Mouse (Mus musculus): Measurements from ENCODE around the gene Cacnb1.

Gene Cacnb1

DNA sequence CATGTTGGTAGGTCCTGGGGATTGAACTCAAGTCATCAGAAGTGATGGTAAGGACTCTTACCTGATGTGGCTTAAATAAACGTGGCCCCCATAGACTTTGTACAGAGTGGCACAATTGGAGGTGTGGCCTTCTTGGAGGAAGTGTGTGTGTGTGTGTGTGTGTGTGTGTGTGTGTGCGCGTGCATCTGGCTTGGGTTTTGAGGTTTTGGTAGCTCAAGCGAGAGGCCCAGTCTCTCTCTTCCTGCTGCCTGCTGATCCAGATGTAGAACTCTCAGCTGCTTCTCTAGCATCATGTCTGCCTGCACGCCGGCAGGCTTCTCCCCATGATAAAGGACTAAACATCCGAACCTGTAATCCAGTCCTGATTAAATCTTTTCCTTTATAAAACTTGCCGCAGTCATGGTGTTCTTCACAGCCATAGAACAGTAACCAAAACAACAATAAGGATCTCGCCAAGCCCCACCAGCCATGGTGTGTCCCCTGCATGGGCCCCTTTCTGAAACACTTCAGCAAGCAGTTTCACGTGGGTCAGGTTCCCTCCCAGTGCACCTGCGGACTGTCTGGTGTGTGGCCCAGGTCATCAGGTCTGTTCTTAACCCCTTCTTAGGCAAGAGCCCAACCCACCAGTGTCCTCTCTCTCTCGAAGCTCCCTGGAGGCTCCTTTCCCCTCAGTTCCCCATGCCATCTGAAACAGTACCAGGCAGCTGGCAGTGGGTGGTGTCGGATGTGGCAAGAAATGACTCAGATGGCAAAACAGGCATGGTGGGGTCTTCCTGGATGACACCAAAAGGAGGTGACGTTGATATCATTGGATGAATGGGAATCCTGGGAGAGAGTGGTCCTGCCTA lies 27.1 kb upstream of the Cacnb1 start:
- no peak for TF ChIP-seq GATA4 (IDR thresholded peaks at IDR 0.05; ENCODE audit: insufficient replicate concordance, low read length)

DNA sequence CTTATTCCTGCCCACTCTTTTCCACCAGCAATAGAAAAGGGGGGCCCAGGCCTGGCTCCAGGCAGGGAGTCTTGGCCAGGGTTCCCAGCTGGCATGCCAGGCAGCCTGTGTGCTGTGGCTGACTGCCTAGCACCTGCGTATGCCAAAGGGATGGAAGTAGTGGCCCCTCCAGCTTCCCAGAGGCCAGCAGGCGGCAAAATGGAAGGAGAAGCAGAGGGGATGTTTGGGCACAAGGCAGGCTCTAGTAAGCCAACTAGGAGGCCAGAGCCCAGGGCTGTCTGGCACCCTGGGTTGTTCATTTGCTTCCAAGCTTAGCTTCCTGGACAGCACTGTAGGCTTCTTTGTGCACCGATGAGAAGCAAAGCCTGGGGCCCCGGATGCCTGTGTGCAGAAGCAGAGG lies 24.9 kb upstream of the Cacnb1 start:
- no peak for TF ChIP-seq GATA4 (IDR thresholded peaks at IDR 0.05; ENCODE audit: insufficient replicate concordance, low read length)

DNA sequence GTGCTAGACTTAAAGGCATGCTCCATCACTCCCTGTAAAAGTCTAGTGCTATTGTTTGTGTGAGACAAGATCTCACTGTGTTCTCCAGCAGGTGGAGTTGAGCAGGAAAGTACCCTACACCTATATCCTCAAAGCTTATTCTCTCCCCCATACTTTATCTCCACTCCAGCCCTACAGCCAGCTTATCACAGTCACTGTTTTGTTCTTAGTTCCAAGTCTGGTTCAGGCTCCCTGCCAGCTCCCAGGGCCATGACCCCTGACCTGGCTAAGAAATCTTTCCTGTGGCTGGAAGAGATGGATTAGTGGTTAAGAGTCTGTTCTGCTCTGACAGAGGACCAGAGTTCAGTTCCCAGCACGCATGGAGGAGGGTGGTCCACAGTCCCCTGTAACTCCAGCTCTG lies 23.6 kb upstream of the Cacnb1 start:
- TF ChIP-seq GATA4 (IDR thresholded peaks at IDR 0.05; ENCODE audit: insufficient replicate concordance, low read length), result peak; percentile 86

DNA sequence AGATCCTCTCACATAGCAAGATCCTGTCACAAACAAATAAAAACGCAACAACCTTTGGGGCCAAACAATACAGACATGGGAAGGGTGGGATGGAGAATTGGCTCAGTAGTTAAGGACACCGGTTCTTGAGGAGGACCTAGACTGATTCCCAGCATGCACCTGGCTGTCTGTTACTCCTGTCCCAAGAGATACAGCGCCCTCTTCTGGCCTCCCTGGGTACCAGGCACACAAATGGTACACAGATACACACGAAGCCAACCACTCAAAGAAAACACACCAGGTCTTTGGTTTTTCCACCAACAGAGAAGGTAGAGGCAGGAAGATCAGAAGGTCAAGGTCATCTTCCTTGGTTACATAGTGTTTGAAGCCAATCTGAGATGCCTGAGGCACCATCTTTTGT lies 22.8 kb upstream of the Cacnb1 start:
- no peak for TF ChIP-seq GATA4 (IDR thresholded peaks at IDR 0.05; ENCODE audit: insufficient replicate concordance, low read length)

DNA sequence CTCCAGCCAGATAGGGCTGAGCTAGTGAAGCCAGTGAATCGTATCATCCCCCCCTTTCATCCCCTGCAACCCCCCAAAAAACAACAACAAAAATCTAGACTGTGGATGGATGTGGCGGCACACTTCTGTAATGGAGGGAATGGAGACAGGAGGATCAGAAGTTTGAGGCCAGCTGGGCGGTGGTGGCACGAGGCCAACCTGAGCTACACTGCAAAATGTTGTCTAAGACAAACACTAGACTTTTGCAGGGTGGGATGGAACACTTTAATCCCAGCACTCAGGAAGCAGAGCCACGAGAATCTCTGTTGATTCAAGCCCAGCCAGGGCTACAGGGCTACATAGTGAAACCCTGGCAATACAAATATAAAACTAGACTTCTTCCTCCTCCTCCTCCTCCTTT lies 21.2 kb upstream of the Cacnb1 start:
- TF ChIP-seq GATA4 (IDR thresholded peaks at IDR 0.05; ENCODE audit: insufficient replicate concordance, low read length), result no peak

DNA sequence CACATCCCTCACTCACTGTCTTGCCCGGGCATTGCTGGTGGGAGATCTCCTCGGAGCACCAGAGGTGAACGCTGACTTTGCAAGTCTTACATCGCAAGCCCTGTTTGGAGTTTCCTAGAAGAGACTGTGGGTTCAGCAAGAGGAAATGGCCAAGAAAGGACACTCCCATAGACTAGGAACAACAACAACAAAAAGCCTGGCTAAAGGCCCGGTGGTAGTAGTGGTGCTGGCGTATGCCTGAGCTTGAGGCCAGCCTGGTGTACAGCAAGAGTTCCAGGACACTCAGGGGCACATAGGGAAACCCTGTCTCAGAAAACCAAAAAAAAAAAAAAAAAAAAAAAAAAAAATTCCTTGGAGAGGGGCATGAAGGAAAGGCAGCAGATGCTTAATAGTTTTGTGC lies 19.9 kb upstream of the Cacnb1 start:
- no peak for TF ChIP-seq GATA4 (IDR thresholded peaks at IDR 0.05; ENCODE audit: insufficient replicate concordance, low read length)

DNA sequence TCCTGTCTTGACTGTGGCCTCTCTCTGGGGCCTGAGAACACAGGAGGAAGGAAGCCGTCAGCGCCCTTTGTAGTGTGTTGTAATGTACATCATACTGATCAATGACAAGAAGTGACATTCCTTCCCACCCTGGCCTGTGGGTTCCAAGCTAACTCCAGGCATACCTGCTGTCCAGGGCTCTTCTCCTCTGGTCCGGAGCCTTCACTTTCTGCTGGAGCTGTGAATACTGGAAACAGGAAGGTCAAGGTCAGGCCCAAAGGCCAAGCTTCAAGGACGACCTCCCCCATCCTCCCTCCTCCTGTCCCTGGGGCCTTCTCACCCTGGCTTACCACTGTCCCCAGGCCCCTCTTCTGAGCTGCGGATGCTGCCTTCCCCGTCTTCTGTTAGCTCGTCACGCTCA lies 18.1 kb upstream of the Cacnb1 start:
- no peak for TF ChIP-seq GATA4 (IDR thresholded peaks at IDR 0.05; ENCODE audit: insufficient replicate concordance, low read length)

DNA sequence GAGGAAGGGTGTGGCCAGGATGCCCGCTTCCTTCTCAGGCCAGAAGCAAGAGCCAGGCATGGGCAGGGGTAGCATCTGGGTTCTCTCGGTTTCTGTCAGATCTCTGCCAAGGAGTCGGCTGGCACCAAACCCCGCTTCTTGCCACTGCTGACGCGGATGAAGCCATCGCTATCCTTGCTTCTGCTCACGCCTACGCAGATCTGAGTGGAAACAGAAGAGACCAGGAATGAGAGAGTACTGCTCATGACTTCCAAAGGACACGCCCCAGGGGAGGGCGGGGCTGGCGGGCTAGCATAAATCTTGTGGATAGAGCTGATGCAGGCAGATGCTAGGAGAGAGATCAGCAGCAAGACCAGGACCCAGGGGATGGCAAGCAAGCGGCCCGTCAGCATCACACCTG lies 15.0 kb upstream of the Cacnb1 start:
- TF ChIP-seq GATA4 (IDR thresholded peaks at IDR 0.05; ENCODE audit: insufficient replicate concordance, low read length), result no peak

DNA sequence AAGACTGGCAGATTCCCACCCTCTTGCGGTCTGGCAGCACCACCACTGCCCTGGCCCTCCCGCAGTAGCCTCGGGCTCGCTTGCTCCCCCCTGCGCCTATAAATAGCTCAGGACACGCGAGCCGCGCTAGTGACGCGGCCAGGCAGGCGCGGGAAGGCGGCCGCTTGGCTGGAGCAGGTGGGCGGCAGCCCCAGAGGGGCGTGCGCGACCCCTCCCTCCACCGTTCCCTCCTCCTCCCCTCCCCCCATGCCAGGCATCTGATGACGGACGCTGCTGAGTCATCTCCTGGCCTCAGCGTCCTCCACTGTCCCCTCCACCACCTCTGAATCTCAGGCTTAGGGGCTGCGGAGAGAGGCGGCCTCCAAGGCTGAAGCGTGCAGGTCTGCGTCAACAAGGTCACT lies 13.1 kb upstream of the Cacnb1 start:
- TF ChIP-seq GATA4 (IDR thresholded peaks at IDR 0.05; ENCODE audit: insufficient replicate concordance, low read length), result no peak

DNA sequence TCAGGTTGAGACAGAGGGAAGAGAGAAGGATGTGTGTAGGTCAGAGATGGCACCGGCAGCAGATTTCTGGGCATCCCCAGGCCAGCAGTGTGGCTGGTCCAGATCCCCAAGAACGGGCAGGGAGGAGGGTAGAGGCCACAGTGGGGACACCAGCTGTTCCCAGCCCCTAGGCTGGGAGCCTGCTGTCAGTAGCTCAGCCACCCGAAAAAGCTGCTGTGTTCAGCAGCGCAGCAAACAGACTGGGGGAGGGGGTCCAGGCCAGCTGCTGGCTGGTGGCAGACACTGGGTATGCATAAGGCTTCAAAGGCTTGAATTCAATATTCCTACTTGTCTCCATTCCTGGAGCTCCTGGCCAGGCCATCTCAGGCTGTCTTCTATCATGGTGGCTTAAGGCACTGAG lies 12.0 kb upstream of the Cacnb1 start:
- TF ChIP-seq GATA4 (IDR thresholded peaks at IDR 0.05; ENCODE audit: insufficient replicate concordance, low read length), result no peak

DNA sequence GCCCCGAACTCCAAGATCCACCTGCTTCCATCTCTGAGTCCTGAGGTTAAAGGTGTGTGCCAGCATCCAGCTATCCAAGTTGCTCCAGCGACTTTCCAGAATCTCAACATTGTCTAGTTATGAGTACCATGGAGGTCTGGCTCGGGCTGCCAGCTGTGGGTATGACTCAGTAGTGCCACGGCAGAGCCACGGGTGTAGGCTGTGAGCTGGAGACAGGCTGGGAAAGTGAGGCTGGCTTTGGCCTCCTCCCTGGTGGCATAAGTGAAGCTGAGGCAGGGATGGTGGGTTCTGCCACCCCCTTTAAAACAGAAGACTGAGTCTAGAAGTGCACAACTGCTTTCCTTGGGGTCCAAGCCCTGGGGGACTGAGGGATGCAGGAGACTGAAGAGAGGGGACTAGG lies 11.2 kb upstream of the Cacnb1 start:
- no peak for TF ChIP-seq GATA4 (IDR thresholded peaks at IDR 0.05; ENCODE audit: insufficient replicate concordance, low read length)

DNA sequence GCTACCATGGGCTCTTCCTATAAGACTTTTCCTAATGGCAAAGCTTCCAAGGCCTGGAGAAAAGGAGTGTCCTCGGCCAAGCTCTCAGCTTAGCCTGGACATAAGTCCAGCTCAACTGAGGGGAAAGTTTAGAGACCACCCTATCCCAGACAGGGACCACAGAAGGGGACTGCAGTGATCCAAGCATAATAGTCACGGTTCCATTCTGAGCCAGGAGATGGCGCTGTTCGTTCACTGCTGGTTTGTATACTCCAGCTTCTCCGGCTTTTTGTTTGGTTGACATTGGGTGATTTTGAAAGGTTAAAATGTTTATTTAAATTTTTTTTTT lies 8.6 kb upstream of the Cacnb1 start:
- no peak for TF ChIP-seq GATA4 (IDR thresholded peaks at IDR 0.05; ENCODE audit: insufficient replicate concordance, low read length)

DNA sequence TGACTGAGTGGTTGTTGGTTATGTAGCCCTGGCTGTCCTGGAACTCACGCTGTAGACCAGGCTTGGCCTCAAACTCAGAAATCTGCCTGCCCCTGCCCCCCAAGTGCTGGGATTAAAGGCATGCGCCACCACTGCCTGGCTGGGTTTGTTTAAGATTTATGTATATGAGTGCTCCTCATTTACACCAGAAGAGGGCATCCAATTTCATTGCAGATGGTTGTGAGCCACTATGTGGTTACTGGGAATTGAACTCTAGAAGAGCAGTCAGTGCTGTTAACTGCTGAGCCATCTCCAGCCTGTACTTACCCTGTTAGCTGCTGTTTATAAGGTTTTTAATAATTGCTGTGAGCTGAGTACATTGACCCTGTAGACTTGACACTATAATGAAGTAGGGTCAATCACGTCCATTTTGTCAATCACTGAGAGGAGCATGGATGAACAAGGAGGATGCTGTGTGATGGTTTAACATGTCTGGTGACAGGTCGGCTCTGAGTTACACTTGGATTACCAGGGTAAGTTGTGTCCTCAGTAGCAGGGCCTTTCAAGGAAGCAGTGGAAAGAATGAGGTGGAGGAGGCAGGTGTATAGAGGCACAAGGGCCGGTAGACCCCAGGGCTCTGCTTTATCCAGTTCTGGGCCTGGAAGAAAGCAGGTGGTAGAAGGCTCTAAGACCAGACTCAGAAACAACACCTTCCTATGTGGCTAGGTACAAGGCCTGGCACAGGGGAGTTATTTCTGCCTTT lies 8.0 kb upstream of the Cacnb1 start:
- no peak for TF ChIP-seq GATA4 (IDR thresholded peaks at IDR 0.05; ENCODE audit: insufficient replicate concordance, low read length)

DNA sequence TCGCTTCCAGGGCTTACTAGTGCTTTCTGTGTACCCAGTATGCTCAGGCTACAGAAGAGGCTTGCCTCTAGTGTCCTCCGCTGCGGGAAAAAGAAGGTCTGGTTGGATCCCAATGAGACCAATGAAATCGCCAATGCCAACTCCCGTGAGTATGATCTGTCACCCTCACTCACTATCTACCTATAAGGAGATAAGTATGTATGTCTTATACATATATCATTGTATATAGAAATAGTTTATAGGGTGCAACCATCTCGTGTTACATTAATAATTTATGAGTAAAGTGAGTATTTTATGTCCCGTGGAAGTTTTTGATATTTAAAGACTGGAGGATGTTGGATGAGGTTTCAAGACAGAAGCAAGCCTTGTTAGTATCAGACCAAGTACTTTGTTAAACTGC lies 5.0 kb upstream of the Cacnb1 start:
- TF ChIP-seq GATA4 (IDR thresholded peaks at IDR 0.05; ENCODE audit: insufficient replicate concordance, low read length), result no peak

DNA sequence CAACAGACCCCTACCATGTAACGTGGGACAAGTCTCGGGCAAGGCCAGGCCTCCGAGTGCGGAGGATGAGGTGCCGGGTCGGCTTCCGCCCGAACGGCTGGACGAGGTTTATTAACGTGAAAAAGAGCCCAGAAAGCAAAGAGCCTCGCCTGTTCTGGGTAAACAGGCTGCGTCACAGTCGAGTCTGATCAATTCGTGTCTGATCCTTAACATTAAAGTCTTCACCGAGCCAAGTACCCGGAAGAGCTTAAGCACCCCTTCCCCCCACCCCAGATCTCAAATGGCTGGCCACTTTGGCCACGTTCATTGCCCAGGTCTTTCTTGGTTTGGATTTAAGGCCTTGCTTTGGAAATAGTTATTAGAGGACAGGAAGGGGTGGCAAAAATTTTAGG lies 4.5 kb upstream of the Cacnb1 start:
- no peak for TF ChIP-seq GATA4 (IDR thresholded peaks at IDR 0.05; ENCODE audit: insufficient replicate concordance, low read length)

DNA sequence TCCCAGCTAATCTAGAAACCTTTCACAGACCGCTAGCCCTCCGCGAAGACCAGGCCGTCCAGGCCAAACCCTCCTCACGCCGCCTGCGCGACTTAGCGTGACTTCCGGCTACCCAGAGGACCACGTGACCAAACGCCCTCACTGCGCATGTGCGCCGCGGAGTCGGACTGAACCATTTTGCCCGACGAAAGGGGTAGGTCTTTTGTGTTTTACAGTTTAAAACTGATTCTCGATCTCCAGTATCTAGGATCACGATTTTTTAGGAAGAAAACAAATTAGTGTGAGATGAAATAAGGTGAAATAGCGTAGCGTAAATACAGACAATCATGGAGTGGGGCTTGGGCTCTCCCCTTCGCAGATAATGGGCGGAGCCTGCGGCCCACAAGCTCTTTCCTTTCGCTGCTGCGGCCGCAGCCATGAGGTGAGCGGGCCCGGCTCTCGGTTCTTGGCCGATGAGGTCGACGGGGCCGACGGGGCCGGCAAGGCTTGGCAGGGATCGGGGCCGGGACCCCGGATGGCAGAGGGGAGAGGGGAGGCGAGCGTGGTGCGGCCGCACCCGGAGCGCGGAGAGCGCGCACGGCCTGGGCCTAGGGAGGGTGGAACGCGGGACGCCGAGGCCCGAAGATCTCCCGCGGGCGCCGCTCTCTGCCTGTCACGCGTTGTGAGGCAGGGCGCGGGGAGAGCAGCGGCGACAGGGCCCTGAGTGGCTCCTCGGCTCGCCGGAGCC lies 3.9 kb upstream of the Cacnb1 start, which contains the start of gene Rpl19:
Gene Rpl19, plus strand, starts transcription at position 141 of the 727 bp plus-strand sequence.
- TF ChIP-seq GATA4 (IDR thresholded peaks at IDR 0.05; ENCODE audit: insufficient replicate concordance, low read length), result 0 out of 2 replicates have a peak, but pooled peaks have one; percentile 15
